Mouse (Mus musculus): Measurements from ENCODE around the gene Olfr517. TPM values are rescaled to one million over a fixed set of nuclear protein-coding genes. Genes with fewer than 3 reads are reported as not detected.

Olfr517 gene
- not detected for total RNA-seq (2021)
- long read RNA-seq, experiment 1: 0 reads
- long read RNA-seq, experiment 2: 0 reads

GRCm38 (mm10) chr7:108872279-108872678 lies at the start of gene Olfr517:
TSS of gene Olfr517 (minus strand) at chr7:108872379.
- no peak for DNase-seq

- DNase-seq: no peak
Measured at GRCm38 (mm10) chr7:108903969-108904368, 31.8 kb upstream of the Olfr517 start.

GRCm38 (mm10) chr7:108894320-108894719 lies 22.1 kb upstream of the Olfr517 start, which contains the start of gene Olfr519:
TSS of gene Olfr519 (minus strand) at chr7:108894420.
- DNase-seq: no peak

- DNase-seq: no peak
Measured at GRCm38 (mm10) chr7:108884906-108885305, 12.7 kb upstream of the Olfr517 start, which contains the start of gene Olfr518. TSS of gene Olfr518 (minus strand) at chr7:108885006.

GRCm38 (mm10) chr7:108850429-108850828 lies 21.8 kb downstream of the Olfr517 start, which contains the start of gene Olfr516:
TSS of gene Olfr516 (minus strand) at chr7:108850529.
- no peak for DNase-seq

- DNase-seq: no peak
Measured at GRCm38 (mm10) chr7:108825897-108826296, 46.3 kb downstream of the Olfr517 start, which contains the start of gene Olfr514. TSS of gene Olfr514 (minus strand) at chr7:108825997.

Other genes starting within 250 kb of the Olfr517 start
- gene Olfr508, start 242.4 kb downstream of the Olfr517 start, total RNA-seq (2021): not detected
- not detected for gene Olfr509, start 220.5 kb downstream of the Olfr517 start, total RNA-seq (2021)
- not detected for gene Olfr510, start 206.0 kb downstream of the Olfr517 start, total RNA-seq (2021)
- gene Olfr512, start 159.1 kb downstream of the Olfr517 start, total RNA-seq (2021): not detected
- not detected for gene Olfr513, start 121.4 kb downstream of the Olfr517 start, total RNA-seq (2021)
- not detected for gene Olfr514, start 46.4 kb downstream of the Olfr517 start, total RNA-seq (2021)
- not detected for gene Olfr516, start 21.9 kb downstream of the Olfr517 start, total RNA-seq (2021)
- not detected for gene Olfr518, start 12.6 kb upstream of the Olfr517 start, total RNA-seq (2021)
- not detected for gene Olfr519, start 22.0 kb upstream of the Olfr517 start, total RNA-seq (2021)
- gene Nlrp10, start 57.8 kb upstream of the Olfr517 start, total RNA-seq (2021): under 1 TPM; 0.24 to 0.33 TPM
- gene Eif3f, start 62.0 kb upstream of the Olfr517 start, total RNA-seq (2021): 100 to 1,000 TPM; 156 to 162 TPM
- gene Tub, start 78.0 kb upstream of the Olfr517 start, total RNA-seq (2021): 10 to 100 TPM; 20.7 to 27.5 TPM
- 10 to 100 TPM; 15.2 to 15.4 TPM for gene Ric3, start 211.0 kb upstream of the Olfr517 start, total RNA-seq (2021)